Mouse (Mus musculus): ENCODE results near the gene Zfp568. TPM values are rescaled to one million over a fixed set of nuclear protein-coding genes. Genes with fewer than 3 reads are reported as not detected.

The Zfp568 gene
- total and polyA plus RNA-seq, 3 experiments, result 10.6 to 12.6 (median 11.5) TPM

- Histone ChIP-seq H3K79me2 (replicated peaks; ENCODE audit: control insufficient read depth, extremely low read depth, insufficient read depth, poor library complexity, severe bottlenecking) (no peaks in the 10 kb centered on the region; the same call in 1 of the 2 replicates), H3K9me3 (replicated peaks; ENCODE audit: low read length) (no peaks in the 10 kb centered on the region), H3K27ac (ENCODE audit: insufficient read depth, low read depth) (no peak overlapping the region), H3K36me3 (replicated peaks in 1 of 2; ENCODE audit: control insufficient read depth in 1 of 2, insufficient read depth in 1 of 2, low read length in 1 of 2) (peaks cover 54 to 87% of the 10 kb centered on the region in 2 experiments), H3K4me1 (ENCODE audit: control insufficient read depth in 1 of 2, insufficient read depth in 2 of 2) (peaks cover 0 to 6% of the 10 kb centered on the region in 2 experiments; a peak in 2 of 4 replicates), H3K4me2 (ENCODE audit: insufficient read depth, low read depth, poor library complexity, severe bottlenecking) (no peak overlapping the region), H3K4me3 (replicated peaks in 1 of 3; ENCODE audit: low read depth in 2 of 3, low read length in 2 of 3, poor library complexity in 1 of 3) (no peak overlapping the region), H3K9ac (ENCODE audit: insufficient read depth, low read depth) (no peak overlapping the region), H3K27me3 (replicated peaks) (no peaks in the 10 kb centered on the region)
- TF ChIP-seq TBP (conservative IDR thresholded peaks at IDR 0.05; ENCODE audit: low read depth, low read length), result no peak
- no peak for TF ChIP-seq JUN (IDR thresholded peaks at IDR 0.05; ENCODE audit: insufficient read depth, low read depth, low read length)
- no peak for TF ChIP-seq GABPA (IDR thresholded peaks at IDR 0.05; ENCODE audit: insufficient replicate concordance, low read depth, low read length)
- TF ChIP-seq NELFE (IDR thresholded peaks at IDR 0.05; ENCODE audit: low read depth, low read length), result no peak
- TF ChIP-seq IRF4 (IDR thresholded peaks at IDR 0.05; ENCODE audit: low read depth, low read length), result no peak
- no peak for TF ChIP-seq ZMIZ1 (IDR thresholded peaks at IDR 0.05; ENCODE audit: low read depth, low read length)
- no peak for TF ChIP-seq KAT2A (IDR thresholded peaks at IDR 0.05; ENCODE audit: insufficient replicate concordance, low read length)
- TF ChIP-seq ELF1 (IDR thresholded peaks at IDR 0.05; ENCODE audit: low read depth, low read length), result no peak
- TF ChIP-seq USF1 (IDR thresholded peaks at IDR 0.05; ENCODE audit: low read depth, low read length), result no peak
- TF ChIP-seq MAZ (IDR thresholded peaks at IDR 0.05; ENCODE audit: low read depth, low read length), result no peak
- no peak for TF ChIP-seq RAD21 (IDR thresholded peaks at IDR 0.05; ENCODE audit: low read depth, low read length)
- no peak for TF ChIP-seq CTCF (conservative IDR thresholded peaks at IDR 0.05 in 1 of 2, IDR thresholded peaks at IDR 0.05 in 1 of 2; ENCODE audit: low read depth in 2 of 2, low read length in 2 of 2)
- in situ Hi-C loops (cut with MboI; ENCODE audit: low pct_ligation_motif_present, low pct_unique_long_range_greater_than_20kb, low sequenced_read_pairs), result no loop called here
- no peak for DNase-seq (ENCODE audit: extremely low read depth)
- dilution Hi-C loops (cut with MboI; ENCODE audit: extremely low pct_ligation_motif_present, extremely low pct_unique_long_range_greater_than_20kb, low sequenced_read_pairs), result no loop called here
Observed at GRCm38 (mm10) chr7:30009321-30010085, 25.7 kb downstream of the Zfp568 start.

GRCm38 (mm10) chr7:30010551-30011195 is 26.9 kb downstream of the Zfp568 start:
- peaks cover 56 to 88% of the 10 kb centered on the region in 2 experiments for H3K36me3 ChIP-seq (replicated peaks in 1 of 2; ENCODE audit: control insufficient read depth in 1 of 2, insufficient read depth in 1 of 2, low read length in 1 of 2)

More at GRCm38 (mm10) chr7:30010551-30011195, 26.9 kb downstream of the Zfp568 start:
- in situ Hi-C loops (cut with MboI; ENCODE audit: low pct_ligation_motif_present, low pct_unique_long_range_greater_than_20kb, low sequenced_read_pairs) (no loop called here), dilution Hi-C loops (cut with MboI; ENCODE audit: extremely low pct_ligation_motif_present, extremely low pct_unique_long_range_greater_than_20kb, low sequenced_read_pairs) (no loop called here)
- no peak overlapping the region for H3K4me2 ChIP-seq (ENCODE audit: insufficient read depth, low read depth, poor library complexity, severe bottlenecking)
- H3K4me1 ChIP-seq (ENCODE audit: control insufficient read depth in 1 of 2, insufficient read depth in 2 of 2), result peaks cover 0 to 6% of the 10 kb centered on the region in 2 experiments; a peak in 2 of 4 replicates
- no peak overlapping the region for H3K27ac ChIP-seq (ENCODE audit: insufficient read depth, low read depth)
- no peak for TF ChIP-seq USF2 (conservative IDR thresholded peaks at IDR 0.05; ENCODE audit: low read depth, low read length)
- no peak for TF ChIP-seq ZMIZ1 (IDR thresholded peaks at IDR 0.05; ENCODE audit: low read depth, low read length)
- no peak for TF ChIP-seq NELFE (IDR thresholded peaks at IDR 0.05; ENCODE audit: low read depth, low read length)
- TF ChIP-seq NRF1 (IDR thresholded peaks at IDR 0.05; ENCODE audit: low read depth, low read length), result no peak
- no peak for TF ChIP-seq E2F4 (IDR thresholded peaks at IDR 0.05; ENCODE audit: insufficient replicate concordance, low read depth, low read length)
- TF ChIP-seq JUN (IDR thresholded peaks at IDR 0.05; ENCODE audit: insufficient read depth, low read depth, low read length), result no peak
- TF ChIP-seq HCFC1 (IDR thresholded peaks at IDR 0.05; ENCODE audit: low read depth, low read length), result no peak
- TF ChIP-seq POLR2A (IDR thresholded peaks at IDR 0.05; ENCODE audit: low read depth, low read length), result no peak
- no peak for TF ChIP-seq GABPA (IDR thresholded peaks at IDR 0.05; ENCODE audit: insufficient replicate concordance, low read depth, low read length)
- TF ChIP-seq UBTF (IDR thresholded peaks at IDR 0.05; ENCODE audit: low read depth, low read length), result no peak
- TF ChIP-seq POLR2AphosphoS2 (IDR thresholded peaks at IDR 0.05; ENCODE audit: low read depth, low read length), result no peak
- TF ChIP-seq IRF4 (IDR thresholded peaks at IDR 0.05; ENCODE audit: low read depth, low read length), result no peak
- no peak for TF ChIP-seq RCOR1 (conservative IDR thresholded peaks at IDR 0.05; ENCODE audit: low read depth, low read length)
- no peak for TF ChIP-seq KAT2A (IDR thresholded peaks at IDR 0.05; ENCODE audit: insufficient replicate concordance, low read length)
- TF ChIP-seq TBP (conservative IDR thresholded peaks at IDR 0.05; ENCODE audit: low read depth, low read length), result no peak
- TF ChIP-seq ZNF384 (IDR thresholded peaks at IDR 0.05; ENCODE audit: low read depth, low read length), result no peak
- H3K79me2 ChIP-seq (replicated peaks; ENCODE audit: control insufficient read depth, extremely low read depth, insufficient read depth, poor library complexity, severe bottlenecking), result no peaks in the 10 kb centered on the region; the same call in none of the 2 replicates
- no peaks in the 10 kb centered on the region for H3K27me3 ChIP-seq (replicated peaks)
- DNase-seq (ENCODE audit: extremely low read depth), result no peak
- no peaks in the 10 kb centered on the region for H3K9me3 ChIP-seq (replicated peaks; ENCODE audit: low read length)
- no peak overlapping the region for H3K9ac ChIP-seq (ENCODE audit: insufficient read depth, low read depth)
- no peak overlapping the region for H3K4me3 ChIP-seq (replicated peaks in 1 of 3; ENCODE audit: low read depth in 2 of 3, low read length in 2 of 3, poor library complexity in 1 of 3)

Data from CH12.LX (cell line).